Mouse (Mus musculus) kidney, embryonic 16.5 days (tissue): ENCODE measurements around the gene Cdh11. TPM values are rescaled to one million over a fixed set of nuclear protein-coding genes. Genes with fewer than 3 reads are reported as not detected.

Experiments
- microRNA-seq: library from miRNA; unstranded; fragments of <30 nt; microRNA quantifications from one replicate; pipeline ENCODE4, GENCODE M21; 2016
- polyA plus RNA-seq: library from polyadenylated mRNA; unstranded; fragments of >200 nt; fragmentation: Nextera tagmentation; extraction: Ambion mirVana; gene quantifications from 2 replicates; pipeline ENCODE4 v1.2.1, GENCODE M21; 2015

The Cdh11 gene
- polyA plus RNA-seq, 1 experiment from 2014 or later: 159 TPM

Small RNAs within 50 kb of the gene (microRNA-seq; reads per million reads assigned to microRNA genes)
- gene Gm26301: not detected
